Mouse (Mus musculus) left cerebral cortex, postnatal 14 days (tissue): ENCODE measurements at regions not wholly inside any gene's neighbourhood (a gene's known extent, or its start where the extent isn't known, plus 50 kb on each side); places are given as distances from the start of the nearest gene placed in this dataset.

Experiments used
- DNase-seq, 2 experiments: peaks; one replicate each; pipeline ENCODE4 v3.0.0; 2021 to 2022; ENCODE audit warnings: low spot score in 2 of 2, mixed read lengths in 1 of 2
- intact Hi-C: fragments of 180-260 bp; cut with DNase I; formaldehyde crosslinking; loops from one replicate; pipeline ENCODE4 v1.15.1; 2025

DNA sequence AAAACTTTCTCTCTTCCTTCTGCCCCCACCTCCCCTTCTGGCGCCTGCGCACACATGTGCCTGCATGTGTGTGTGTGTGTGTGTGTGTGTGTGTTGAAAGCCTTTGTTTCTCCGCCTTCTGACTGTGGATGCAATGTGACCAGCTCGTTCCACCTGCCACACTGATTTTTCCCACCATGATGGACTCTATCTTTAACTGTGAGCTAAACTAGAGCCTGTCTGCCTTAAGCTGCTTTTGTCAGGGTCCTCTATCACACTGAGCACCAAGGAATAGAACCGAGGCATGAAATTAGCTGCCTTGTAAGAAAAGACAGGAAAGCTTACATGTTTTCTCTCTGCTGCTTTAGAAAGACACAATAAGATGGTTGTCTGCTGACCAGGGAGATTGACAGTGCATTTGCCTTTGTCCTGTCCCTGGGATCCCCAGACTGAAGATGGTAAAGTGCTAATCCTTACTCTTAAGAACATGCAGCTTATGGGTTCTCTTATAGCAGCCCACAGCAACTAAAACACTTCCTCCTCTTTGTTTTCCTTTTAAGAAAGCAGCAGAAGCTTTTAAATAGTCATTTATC is 1468.7 kb downstream of the Slc22a22 start:
- DNase-seq = no peak
- intact Hi-C loops = no loop called here

DNA sequence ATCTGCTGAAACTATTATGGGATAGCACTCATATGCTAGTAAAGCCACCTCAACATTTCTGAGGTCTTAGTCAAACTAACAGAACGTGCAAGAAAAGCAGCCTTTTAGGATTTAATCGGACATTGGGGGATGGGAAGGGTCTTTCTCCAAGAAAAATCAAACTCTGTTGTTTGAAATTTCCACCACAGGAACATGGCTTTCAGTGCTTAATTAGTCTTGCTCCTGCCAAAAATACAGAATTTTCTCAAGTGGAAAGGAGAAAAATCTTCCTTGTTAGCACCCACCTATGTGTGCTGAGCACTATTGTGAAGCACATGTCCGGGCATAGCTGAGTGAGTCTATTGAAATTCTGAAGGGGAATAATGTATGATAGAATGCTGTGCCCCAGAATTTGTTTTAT is 1470.0 kb downstream of the Slc22a22 start:
- intact Hi-C loops = no loop called here
- no peak for DNase-seq

DNA sequence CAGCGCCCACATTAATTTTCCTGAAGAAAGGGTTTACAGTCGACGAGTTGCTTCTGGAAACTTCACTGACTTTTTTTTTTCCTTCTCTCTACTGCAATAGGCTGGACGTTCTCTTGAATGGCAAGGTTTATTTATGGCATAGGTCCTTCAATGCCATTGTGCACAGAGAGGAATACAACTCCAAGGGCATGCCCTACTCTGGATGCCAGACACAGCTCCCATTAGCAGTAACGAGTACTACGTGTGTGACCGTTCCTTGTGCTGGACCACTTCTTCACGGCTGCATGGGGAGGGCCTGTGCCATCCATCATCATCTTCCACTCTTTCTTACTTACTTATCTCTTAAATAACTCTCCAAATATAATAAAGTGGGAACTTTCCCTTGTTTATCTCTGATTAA is 1472.1 kb downstream of the Slc22a22 start:
- no peak for DNase-seq
- intact Hi-C loops = no loop called here

DNA sequence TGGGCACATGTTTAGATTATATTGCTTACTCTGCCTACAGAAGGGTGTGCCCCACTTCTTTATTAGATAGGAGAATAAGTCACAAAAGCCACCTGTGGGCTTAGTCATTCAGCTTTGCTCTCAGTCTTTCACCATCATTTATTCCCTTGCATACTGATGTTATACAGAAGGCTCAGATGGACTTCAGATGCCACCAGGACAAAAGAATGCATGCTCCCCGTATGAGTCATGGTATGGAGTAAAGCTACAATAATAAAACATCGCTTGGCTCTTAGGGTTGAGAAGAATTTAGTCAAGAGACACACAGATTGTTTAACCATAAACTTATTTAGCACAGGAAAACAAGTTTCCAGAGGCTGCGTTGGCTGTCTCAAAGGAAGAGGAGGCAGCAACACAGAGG is 1473.5 kb downstream of the Slc22a22 start:
- DNase-seq = no peak
- intact Hi-C loops = no loop called here

DNA sequence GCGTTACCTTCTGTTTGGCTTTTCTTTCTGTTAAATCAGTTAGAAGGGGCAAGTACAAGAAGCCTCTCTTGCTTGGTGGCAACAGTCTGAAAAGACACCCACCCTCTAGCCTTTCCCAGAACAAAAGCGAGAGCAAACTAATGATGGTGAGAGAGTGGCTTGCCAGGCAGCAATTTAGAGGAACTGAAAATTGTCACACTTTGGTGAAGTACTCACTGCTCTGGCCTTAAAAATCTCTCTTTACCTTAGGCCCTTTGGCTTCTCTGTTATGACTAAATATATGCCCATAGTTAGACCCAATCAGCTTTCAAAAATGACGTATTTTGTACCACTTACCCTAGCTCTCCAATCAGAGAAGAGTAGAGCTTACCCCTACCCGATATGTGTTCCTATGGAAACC is 1477.8 kb downstream of the Slc22a22 start:
- DNase-seq = no peak
- intact Hi-C loops = no loop called here

DNA sequence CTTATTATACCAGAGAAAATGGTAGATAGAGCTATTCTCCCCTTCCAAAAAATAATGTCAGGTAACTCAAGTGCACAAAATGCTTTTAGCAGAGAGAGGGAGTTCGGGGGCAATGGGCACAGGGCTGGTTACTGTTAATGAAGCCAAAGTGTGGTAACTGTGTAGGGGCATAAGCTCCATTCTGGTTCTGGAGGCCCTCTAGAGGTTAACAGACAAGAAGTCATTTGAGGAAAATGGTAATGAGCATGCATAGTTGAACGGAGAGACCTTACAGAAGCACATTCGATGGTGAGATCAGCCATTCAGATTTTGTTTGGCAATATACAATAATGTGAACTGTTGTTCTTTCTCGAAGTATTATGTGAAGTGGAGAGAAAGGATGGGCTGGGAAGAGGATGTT is 1479.4 kb downstream of the Slc22a22 start:
- DNase-seq = no peak
- intact Hi-C loops = no loop called here

DNA sequence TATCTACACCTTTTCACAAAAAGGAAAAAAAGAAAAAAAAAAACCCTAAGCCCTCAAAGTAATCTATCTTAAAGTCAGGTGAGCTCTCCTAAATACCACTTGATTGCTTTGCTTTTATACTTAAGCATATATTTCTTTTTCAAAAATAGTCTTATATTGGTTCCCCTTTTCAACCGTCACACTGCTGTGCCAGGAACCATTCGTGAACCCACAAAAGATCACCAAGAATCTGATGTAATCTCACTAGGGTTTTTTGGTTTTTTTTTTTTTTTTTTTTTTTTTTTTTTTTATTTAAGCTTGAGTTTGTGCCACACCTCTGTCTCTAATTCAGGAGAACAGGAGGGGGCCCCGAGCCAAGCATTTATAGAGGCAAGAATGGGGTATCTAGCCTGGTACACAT is 1482.7 kb downstream of the Slc22a22 start:
- no peak for DNase-seq
- intact Hi-C loops = no loop called here

DNA sequence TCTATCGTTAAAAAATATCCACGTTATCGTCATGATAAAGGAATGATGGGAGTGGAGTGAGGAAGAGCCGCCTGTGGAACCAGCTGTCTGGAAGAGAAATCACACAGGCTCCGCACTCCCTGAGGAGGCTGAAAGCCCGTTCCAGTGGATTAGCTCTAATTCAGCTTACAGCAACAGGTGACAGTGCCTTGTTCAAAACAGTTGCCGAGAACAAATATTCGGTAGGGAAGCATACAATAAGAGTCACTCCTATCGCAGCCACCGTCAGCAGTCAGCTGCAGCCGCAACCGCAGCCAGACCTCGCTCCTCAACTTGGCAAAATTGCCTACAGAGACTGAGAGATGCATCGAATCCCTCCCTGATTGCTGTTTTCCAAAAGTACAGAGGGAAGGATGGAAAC is 1501.6 kb downstream of the Slc22a22 start:
- intact Hi-C loops = no loop called here
- DNase-seq = no peak

DNA sequence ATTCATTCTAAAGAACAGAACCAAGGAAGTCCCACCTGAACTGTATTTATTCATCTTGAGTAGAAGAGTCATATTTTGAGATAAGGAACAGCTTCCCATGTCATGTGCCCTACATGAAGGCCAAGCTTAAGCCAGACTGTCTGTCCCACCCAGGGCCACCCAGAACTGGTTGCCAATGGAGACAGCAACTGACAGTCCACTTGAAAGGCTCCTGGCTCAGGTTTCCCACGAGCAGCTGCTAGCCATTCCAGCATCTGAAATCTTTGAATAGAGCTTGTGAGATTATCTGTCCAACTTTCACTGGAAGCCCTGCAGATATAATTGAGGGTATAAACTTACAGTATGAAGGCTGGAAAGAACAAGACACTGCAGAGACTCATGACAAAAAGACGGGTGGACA is 1510.6 kb downstream of the Slc22a22 start:
- DNase-seq = no peak
- intact Hi-C loops = no loop called here

DNA sequence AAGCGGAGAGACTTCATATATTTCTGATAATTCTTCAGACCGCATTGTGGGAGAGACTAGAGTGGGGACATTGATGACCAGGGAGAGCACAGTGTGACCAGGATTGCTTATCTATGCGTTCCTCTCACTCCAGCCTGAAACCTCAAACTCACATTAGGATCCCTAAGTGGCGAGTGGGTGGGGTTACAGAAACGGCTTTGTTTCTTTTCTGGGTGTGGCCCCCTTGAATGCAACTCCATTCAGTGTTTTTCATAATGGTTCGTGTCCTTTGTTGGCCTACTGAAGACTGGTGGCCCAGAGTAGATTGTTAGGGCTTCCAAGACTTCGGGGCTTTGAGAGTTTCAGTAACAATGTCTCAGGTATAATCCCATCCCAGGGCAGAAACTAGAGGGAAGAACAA is 1512.1 kb downstream of the Slc22a22 start:
- DNase-seq = no peak
- intact Hi-C loops = no loop called here

DNA sequence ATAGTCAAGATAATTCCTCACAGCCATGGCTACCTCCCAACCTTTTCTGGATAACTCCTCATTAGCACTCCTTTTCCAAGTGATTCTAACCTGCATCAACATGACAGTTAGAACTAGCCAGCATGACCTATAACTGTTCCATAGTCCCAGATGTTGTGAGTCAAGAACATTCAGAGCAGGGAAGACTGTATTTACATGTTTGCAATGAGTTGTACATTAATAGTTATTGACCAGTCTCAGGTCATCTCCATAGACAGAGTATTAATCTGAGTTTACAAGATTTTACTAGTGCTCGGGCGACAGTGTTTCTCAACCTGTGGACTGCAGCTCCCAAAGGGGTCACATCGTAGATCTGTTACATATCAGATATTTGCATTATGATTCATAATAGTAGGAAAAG is 1515.3 kb downstream of the Slc22a22 start:
- DNase-seq = no peak
- intact Hi-C loops = no loop called here
